Mouse (Mus musculus): Measurements from ENCODE around the gene Fam53b. TPM values are rescaled to one million over a fixed set of nuclear protein-coding genes. Genes with fewer than 3 reads are reported as not detected.
A peak's percentile ranks its signal among the peaks of the same experiment; 100 is the strongest.

Fam53b gene
- polyA plus RNA-seq, 1 experiment from 2014 or later = 15.5 TPM

- Histone ChIP-seq H3K27ac (replicated peaks; ENCODE audit: low read depth, low read length) (no peak overlapping the region), H3K4me3 (replicated peaks; ENCODE audit: low read depth, low read length) (no peak overlapping the region), H3K9me3 (ENCODE audit: control insufficient read depth, low read length) (no peaks in the 10 kb centered on the region), H3K36me3 (ENCODE audit: control insufficient read depth, insufficient read depth, low read length) (no peaks in the 10 kb centered on the region), H3K9ac (replicated peaks; ENCODE audit: low read length) (no peak overlapping the region), H3K27me3 (ENCODE audit: control insufficient read depth, insufficient read depth, low read length) (no peaks in the 10 kb centered on the region), H3K4me2 (ENCODE audit: low read length) (no peak overlapping the region), H3K4me1 (ENCODE audit: control insufficient read depth, insufficient read depth, low read length) (no peaks in the 10 kb centered on the region)
- 85% methylated on average over 3 of the region's 3 CpGs for WGBS
- ATAC-seq (ENCODE audit: low FRiP score, low TSS enrichment) (no peak), DNase-seq (no peak)
Observed at GRCm38 (mm10) chr7:132702024-132702423, 111.7 kb downstream of the Fam53b start.

GRCm38 (mm10) chr7:132701412-132701811 lies 112.3 kb downstream of the Fam53b start:
- Histone ChIP-seq H3K27me3 (ENCODE audit: control insufficient read depth, insufficient read depth, low read length) (no peaks in the 10 kb centered on the region), H3K27ac (replicated peaks; ENCODE audit: low read depth, low read length) (no peak overlapping the region), H3K9ac (replicated peaks; ENCODE audit: low read length) (no peak overlapping the region), H3K4me2 (ENCODE audit: low read length) (no peak overlapping the region), H3K4me3 (replicated peaks; ENCODE audit: low read depth, low read length) (no peak overlapping the region), H3K36me3 (ENCODE audit: control insufficient read depth, insufficient read depth, low read length) (no peaks in the 10 kb centered on the region), H3K9me3 (ENCODE audit: control insufficient read depth, low read length) (no peaks in the 10 kb centered on the region), H3K4me1 (ENCODE audit: control insufficient read depth, insufficient read depth, low read length) (no peaks in the 10 kb centered on the region)
- DNase-seq (no peak), ATAC-seq (ENCODE audit: low FRiP score, low TSS enrichment) (no peak)
- 87% methylated on average over 3 of the region's 3 CpGs for WGBS

DNA sequence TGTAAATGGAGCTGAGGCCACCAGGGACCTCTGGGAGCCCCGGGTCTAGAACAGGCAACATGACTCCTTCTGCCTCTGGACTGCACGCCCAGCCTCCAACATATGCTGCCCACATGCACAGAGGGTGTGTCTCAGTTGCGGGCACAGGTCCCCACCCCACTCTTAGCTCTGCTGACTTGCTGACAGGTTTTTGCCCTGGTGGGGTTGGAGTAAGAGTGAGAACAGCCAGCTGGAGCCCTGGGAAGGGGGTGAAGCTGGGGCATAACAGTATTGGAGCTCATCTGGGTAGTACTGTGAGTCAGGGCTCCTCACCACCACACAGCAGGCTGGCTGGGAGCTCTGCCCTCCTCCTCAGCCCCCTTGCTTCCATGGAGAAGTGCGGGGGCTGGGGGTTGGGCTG lies 113.6 kb downstream of the Fam53b start:
- ATAC-seq (ENCODE audit: low FRiP score, low TSS enrichment) (no peak), DNase-seq (no peak)
- Histone ChIP-seq H3K27me3 (ENCODE audit: control insufficient read depth, insufficient read depth, low read length) (no peaks in the 10 kb centered on the region), H3K36me3 (ENCODE audit: control insufficient read depth, insufficient read depth, low read length) (no peaks in the 10 kb centered on the region), H3K4me2 (ENCODE audit: low read length) (no peak overlapping the region), H3K9ac (replicated peaks; ENCODE audit: low read length) (no peak overlapping the region), H3K4me1 (ENCODE audit: control insufficient read depth, insufficient read depth, low read length) (no peaks in the 10 kb centered on the region), H3K9me3 (ENCODE audit: control insufficient read depth, low read length) (no peaks in the 10 kb centered on the region), H3K4me3 (replicated peaks; ENCODE audit: low read depth, low read length) (no peak overlapping the region), H3K27ac (replicated peaks; ENCODE audit: low read depth, low read length) (no peak overlapping the region)
- WGBS = 83% methylated on average over 4 of the region's 4 CpGs

DNA sequence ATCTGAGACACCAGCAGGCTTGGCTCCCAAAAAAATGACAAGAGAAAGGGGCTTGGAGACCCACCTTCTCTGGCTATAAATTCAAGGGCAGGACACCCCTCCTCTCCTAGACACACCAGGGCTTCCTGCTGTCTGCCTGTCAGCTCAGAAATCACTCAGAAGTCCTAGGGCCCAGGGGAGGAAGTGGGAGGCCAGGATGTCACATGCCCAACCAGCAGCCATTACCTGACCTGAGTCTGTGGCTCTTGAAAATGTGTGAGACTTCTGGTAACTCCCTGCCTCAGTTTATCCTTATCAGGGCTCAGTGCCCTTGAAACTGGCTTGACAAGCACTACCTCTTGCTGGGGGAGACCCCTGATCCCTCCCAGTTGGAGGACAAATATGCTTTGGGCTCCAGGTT lies 114.0 kb downstream of the Fam53b start:
- ATAC-seq (ENCODE audit: low FRiP score, low TSS enrichment) (no peak), DNase-seq (no peak)
- H3K4me2 ChIP-seq (ENCODE audit: low read length) = no peak overlapping the region

DNA sequence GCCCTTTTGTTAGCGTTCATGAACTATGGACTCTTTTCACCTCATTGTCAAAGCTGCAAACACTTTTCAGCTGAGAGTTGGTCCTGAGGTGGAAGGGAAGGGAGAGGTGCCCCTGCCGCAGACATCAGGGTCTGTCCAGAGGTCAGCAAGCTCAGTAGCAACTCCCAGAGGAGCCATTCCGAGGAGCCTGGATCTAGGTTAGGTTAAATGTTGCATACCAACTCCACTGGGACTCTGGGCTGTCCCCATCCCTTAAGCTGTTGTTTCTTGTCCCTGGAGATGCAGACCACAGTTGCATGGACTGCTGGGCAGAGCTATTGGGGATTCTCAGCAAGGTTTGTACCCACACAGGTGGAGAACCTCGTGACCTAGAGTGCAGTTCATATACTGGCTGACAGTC lies 114.5 kb downstream of the Fam53b start:
- Histone ChIP-seq H3K9ac (replicated peaks; ENCODE audit: low read length) (no peak overlapping the region), H3K9me3 (ENCODE audit: control insufficient read depth, low read length) (no peaks in the 10 kb centered on the region), H3K36me3 (ENCODE audit: control insufficient read depth, insufficient read depth, low read length) (no peaks in the 10 kb centered on the region), H3K4me1 (ENCODE audit: control insufficient read depth, insufficient read depth, low read length) (no peaks in the 10 kb centered on the region), H3K27me3 (ENCODE audit: control insufficient read depth, insufficient read depth, low read length) (no peaks in the 10 kb centered on the region), H3K4me2 (ENCODE audit: low read length) (no peak overlapping the region), H3K4me3 (replicated peaks; ENCODE audit: low read depth, low read length) (no peak overlapping the region), H3K27ac (replicated peaks; ENCODE audit: low read depth, low read length) (no peak overlapping the region)
- ATAC-seq (ENCODE audit: low FRiP score, low TSS enrichment) (no peak), DNase-seq (no peak)
- 62% methylated on average over 4 of the region's 4 CpGs for WGBS

More for the DNA sequence above, 114.0 kb downstream of the Fam53b start:
- no peaks in the 10 kb centered on the region for H3K27me3 ChIP-seq (ENCODE audit: control insufficient read depth, insufficient read depth, low read length)
- no peaks in the 10 kb centered on the region for H3K9me3 ChIP-seq (ENCODE audit: control insufficient read depth, low read length)
- no peak overlapping the region for H3K4me3 ChIP-seq (replicated peaks; ENCODE audit: low read depth, low read length)
- H3K27ac ChIP-seq (replicated peaks; ENCODE audit: low read depth, low read length) = no peak overlapping the region
- H3K4me1 ChIP-seq (ENCODE audit: control insufficient read depth, insufficient read depth, low read length) = no peaks in the 10 kb centered on the region
- H3K36me3 ChIP-seq (ENCODE audit: control insufficient read depth, insufficient read depth, low read length) = no peaks in the 10 kb centered on the region
- no peak overlapping the region for H3K9ac ChIP-seq (replicated peaks; ENCODE audit: low read length)

GRCm38 (mm10) chr7:132698737-132699136 lies 114.9 kb downstream of the Fam53b start:
- 93% methylated on average over 4 of the region's 4 CpGs for WGBS
- ATAC-seq (ENCODE audit: low FRiP score, low TSS enrichment) = no peak
- Histone ChIP-seq H3K4me1 (ENCODE audit: control insufficient read depth, insufficient read depth, low read length) (no peaks in the 10 kb centered on the region), H3K9me3 (ENCODE audit: control insufficient read depth, low read length) (no peaks in the 10 kb centered on the region), H3K27ac (replicated peaks; ENCODE audit: low read depth, low read length) (no peak overlapping the region), H3K4me2 (ENCODE audit: low read length) (no peak overlapping the region), H3K9ac (replicated peaks; ENCODE audit: low read length) (no peak overlapping the region), H3K4me3 (replicated peaks; ENCODE audit: low read depth, low read length) (no peak overlapping the region), H3K27me3 (ENCODE audit: control insufficient read depth, insufficient read depth, low read length) (no peaks in the 10 kb centered on the region), H3K36me3 (ENCODE audit: control insufficient read depth, insufficient read depth, low read length) (no peaks in the 10 kb centered on the region)
- no peak for DNase-seq

- whole genome bisulfite sequencing = 84% methylated on average over 8 of the region's 8 CpGs
Observed at GRCm38 (mm10) chr7:132697258-132697796, 116.4 kb downstream of the Fam53b start.

DNA sequence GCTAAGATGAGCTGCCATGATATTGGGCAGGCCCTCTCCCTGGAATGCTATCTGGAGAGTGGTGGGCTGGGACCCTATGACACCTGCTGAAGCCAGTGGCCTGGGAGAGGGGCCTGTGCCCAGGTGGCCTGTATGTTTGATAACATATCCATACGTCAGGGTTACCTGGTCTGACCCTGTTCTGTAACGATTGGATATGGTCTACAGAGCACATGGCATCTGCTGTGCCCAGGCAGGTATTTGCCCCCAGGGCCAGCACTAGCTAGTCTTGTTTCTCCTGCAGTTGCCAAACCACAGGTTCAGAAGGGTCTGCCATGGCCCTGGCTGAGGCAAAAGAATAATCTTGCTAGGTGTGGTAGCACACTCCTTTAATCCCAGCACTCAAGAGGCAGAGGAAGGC lies 120.1 kb downstream of the Fam53b start:
- H3K4me3 ChIP-seq (replicated peaks; ENCODE audit: low read depth, low read length) = no peak overlapping the region
- H3K27me3 ChIP-seq (ENCODE audit: control insufficient read depth, insufficient read depth, low read length) = no peaks in the 10 kb centered on the region
- no peak for DNase-seq
- WGBS = 89% methylated on average over 2 of the region's 2 CpGs
- H3K36me3 ChIP-seq (ENCODE audit: control insufficient read depth, insufficient read depth, low read length) = no peaks in the 10 kb centered on the region
- no peak for ATAC-seq (ENCODE audit: low FRiP score, low TSS enrichment)
- H3K4me2 ChIP-seq (ENCODE audit: low read length) = no peak overlapping the region
- H3K9me3 ChIP-seq (ENCODE audit: control insufficient read depth, low read length) = no peaks in the 10 kb centered on the region
- no peaks in the 10 kb centered on the region for H3K4me1 ChIP-seq (ENCODE audit: control insufficient read depth, insufficient read depth, low read length)
- H3K27ac ChIP-seq (replicated peaks; ENCODE audit: low read depth, low read length) = no peak overlapping the region
- no peak overlapping the region for H3K9ac ChIP-seq (replicated peaks; ENCODE audit: low read length)

More at GRCm38 (mm10) chr7:132697258-132697796, 116.4 kb downstream of the Fam53b start:
- no peak for ATAC-seq (ENCODE audit: low FRiP score, low TSS enrichment)
- no peaks in the 10 kb centered on the region for H3K4me1 ChIP-seq (ENCODE audit: control insufficient read depth, insufficient read depth, low read length)
- H3K36me3 ChIP-seq (ENCODE audit: control insufficient read depth, insufficient read depth, low read length) = no peaks in the 10 kb centered on the region
- H3K27ac ChIP-seq (replicated peaks; ENCODE audit: low read depth, low read length) = no peak overlapping the region
- no peaks in the 10 kb centered on the region for H3K27me3 ChIP-seq (ENCODE audit: control insufficient read depth, insufficient read depth, low read length)
- no peak overlapping the region for H3K9ac ChIP-seq (replicated peaks; ENCODE audit: low read length)
- no peaks in the 10 kb centered on the region for H3K9me3 ChIP-seq (ENCODE audit: control insufficient read depth, low read length)
- no peak overlapping the region for H3K4me3 ChIP-seq (replicated peaks; ENCODE audit: low read depth, low read length)
- no peak for DNase-seq
- no peak overlapping the region for H3K4me2 ChIP-seq (ENCODE audit: low read length)

DNA sequence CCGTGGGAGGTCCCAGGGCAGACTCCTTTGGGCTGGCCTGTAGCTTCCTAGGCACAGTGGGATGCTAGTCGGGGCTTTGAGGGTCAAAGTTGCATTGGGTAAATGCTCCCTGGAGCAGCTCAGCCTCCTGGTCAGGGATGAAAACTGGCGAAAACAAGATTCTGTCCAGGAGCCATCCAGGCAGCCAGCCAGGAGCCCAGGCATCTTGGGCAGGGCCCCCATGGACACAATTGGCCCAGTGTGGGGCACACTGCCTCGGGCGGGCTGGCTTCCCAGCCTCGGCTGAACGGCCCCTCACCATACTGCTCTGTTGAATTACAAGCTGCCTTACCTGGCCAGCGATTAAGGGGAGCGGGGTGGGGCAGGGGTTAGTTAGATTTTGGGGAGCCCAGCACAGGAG lies 121.0 kb downstream of the Fam53b start:
- Histone ChIP-seq H3K4me2 (ENCODE audit: low read length) (no peak overlapping the region), H3K36me3 (ENCODE audit: control insufficient read depth, insufficient read depth, low read length) (no peaks in the 10 kb centered on the region), H3K4me3 (replicated peaks; ENCODE audit: low read depth, low read length) (no peak overlapping the region), H3K27ac (replicated peaks; ENCODE audit: low read depth, low read length) (no peak overlapping the region), H3K27me3 (ENCODE audit: control insufficient read depth, insufficient read depth, low read length) (no peaks in the 10 kb centered on the region), H3K9ac (replicated peaks; ENCODE audit: low read length) (no peak overlapping the region), H3K4me1 (ENCODE audit: control insufficient read depth, insufficient read depth, low read length) (no peaks in the 10 kb centered on the region), H3K9me3 (ENCODE audit: control insufficient read depth, low read length) (no peaks in the 10 kb centered on the region)
- ATAC-seq (ENCODE audit: low FRiP score, low TSS enrichment) (no peak), DNase-seq (peak; percentile 28)
- 73% methylated on average over 9 of the region's 9 CpGs for WGBS

Data from midbrain, embryonic 14.5 days (tissue).